Mouse (Mus musculus) 416B (cell line): ENCODE measurements at regions not wholly inside any gene's neighbourhood (a gene's known extent, or its start where the extent isn't known, plus 50 kb on each side); places are given as distances from the start of the nearest gene placed in this dataset.
A peak's percentile ranks its signal among the peaks of the same experiment; 100 is the strongest.
"Not testable (repeated sequence)": the region's sequence is repeated elsewhere in the genome, so short reads cannot be mapped to it uniquely, and the experiment has no call there.

Experiments used
- DNase-seq: peaks from one replicate; pipeline ENCODE4 v3.0.0; 2011; ENCODE audit warnings: low read depth

DNA sequence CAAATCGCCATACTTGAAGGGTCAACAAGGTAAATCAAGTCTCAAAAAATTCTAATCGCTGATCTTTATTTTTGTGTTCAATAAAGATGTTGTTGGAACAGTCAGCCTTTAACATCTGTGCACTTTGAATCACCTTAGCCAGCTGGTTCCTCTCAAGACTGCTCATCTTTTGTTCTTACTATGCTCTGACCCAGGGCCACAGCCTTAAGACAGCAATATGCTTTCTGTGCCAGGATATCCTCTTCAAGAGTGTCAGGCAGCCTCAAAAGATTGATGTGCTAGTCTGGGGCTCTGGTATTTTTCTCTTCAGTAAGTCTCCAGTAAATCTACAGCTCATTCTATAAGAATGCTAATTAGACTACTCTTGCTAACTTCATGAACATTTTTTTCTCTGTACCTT lies 199.9 kb downstream of the Dph6 start:
- no peak for DNase-seq

GRCm38 (mm10) chr2:114450185-114450584 lies 204.6 kb downstream of the Dph6 start:
- DNase-seq = no peak

GRCm38 (mm10) chr2:114443801-114444200 lies 211.0 kb downstream of the Dph6 start:
- peak; percentile 17 for DNase-seq

- no peak for DNase-seq
Measured at GRCm38 (mm10) chr2:114440943-114441342, 213.8 kb downstream of the Dph6 start.

- peak; percentile 36 for DNase-seq
Measured at GRCm38 (mm10) chr2:114439668-114440067, 215.1 kb downstream of the Dph6 start.

DNA sequence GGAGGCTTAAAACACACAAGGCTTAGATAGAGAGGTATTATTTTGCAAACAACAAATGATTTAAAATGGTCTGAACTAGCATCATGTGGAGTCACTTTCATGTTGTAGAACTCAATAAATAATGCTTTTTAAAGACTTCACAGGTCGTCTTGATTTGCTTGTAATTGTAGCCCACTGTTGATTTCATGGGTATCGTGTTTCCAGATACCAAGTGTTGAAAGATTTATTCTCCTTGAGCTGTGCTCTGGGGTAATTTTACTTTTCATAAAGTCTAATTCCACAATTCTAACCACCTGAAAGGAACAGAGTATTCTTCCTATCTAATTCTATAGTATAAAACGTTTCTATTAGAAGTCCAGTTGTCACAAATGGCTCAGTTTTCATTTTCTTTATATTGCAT lies 216.7 kb downstream of the Dph6 start:
- DNase-seq = no peak

DNA sequence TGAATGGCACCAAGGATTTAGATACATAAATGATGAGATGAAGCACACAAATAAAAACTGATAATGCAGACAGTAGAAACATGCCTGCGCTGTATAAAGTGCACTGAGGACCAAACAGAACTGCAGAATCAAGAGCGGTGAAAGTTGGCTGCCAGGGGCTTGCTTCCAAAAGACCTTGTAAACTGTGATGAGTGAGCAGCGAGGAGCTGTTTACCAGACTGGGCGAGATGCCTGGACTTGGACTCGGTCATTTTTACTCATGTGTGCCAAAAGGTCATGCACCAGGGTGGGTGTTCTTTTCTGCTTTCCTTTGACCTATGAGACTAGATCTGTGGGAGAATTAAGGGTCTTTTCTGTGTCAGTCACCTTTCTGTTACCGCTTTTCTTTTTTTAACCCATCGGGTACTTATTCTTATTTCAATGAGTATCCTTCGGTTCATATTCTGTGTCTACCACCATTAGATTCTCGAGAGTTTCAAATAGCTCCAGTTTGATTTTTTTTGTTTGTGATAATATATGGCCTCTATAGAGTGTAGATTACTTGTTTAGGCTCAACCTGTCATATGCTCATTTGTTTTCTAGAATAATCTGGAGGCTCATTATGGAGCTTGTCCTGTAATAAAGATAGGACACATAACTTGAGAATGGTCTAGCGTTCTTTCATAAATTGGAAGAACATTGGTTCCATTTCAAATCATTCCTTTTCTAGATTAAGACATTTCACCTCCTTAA lies 226.3 kb upstream of the Zfp770 start:
- no peak for DNase-seq

GRCm38 (mm10) chr2:114419346-114419745 lies 218.1 kb upstream of the Zfp770 start:
- DNase-seq = no peak

DNA sequence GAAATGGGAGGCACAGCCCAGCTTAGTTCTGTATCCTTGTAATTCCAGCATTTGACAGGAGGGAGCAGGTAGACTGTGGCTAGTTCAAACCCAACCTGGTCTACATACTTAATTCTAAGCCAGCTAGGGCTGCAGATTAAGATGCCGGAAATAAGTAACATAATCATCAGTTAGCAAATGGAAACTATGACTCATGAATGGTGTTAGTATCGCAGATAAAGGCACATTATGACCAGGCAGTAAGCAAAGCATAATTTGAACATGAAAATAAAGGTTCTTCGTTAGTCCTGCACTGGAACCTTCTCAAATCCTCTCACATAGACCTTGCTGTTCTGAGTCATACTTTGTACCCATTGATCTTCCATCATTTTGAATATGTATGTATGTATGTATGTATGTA lies 211.7 kb upstream of the Zfp770 start:
- peak; percentile 38 for DNase-seq

DNA sequence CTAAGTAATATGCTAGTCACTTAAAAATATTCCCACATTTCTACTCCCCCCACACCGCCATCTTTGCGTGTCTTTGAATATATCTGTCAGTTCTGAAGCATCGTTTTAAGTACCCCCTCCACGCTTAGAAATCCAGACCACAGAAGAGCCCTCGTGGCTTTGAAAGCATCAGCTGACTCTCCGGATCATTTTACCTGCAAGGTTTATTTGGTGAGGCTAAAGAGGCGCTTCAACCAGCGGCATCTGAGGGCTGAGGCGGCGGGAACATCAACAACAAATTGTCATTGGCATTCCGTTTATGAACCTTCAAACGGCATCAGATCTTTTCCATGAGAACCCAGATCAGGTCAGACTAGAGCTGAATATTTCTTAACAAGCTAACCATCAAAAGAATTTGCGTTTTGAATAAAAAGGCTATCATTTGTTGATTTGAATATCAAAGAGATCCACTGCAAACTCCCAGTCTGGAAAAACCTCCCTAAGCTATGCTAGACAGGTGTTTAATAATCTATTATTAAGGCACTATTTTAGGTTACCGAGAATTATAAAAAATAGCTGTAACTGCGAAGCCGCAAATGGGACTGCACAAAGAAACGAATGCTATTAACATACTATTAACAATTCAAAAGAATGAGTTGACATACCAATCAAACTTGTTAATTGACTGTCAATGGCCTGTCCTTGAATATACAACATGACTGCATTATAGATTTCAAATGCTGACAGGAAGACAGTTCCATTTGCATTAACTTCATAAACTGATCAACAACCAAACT lies 210.9 kb upstream of the Zfp770 start:
- no peak for DNase-seq

DNA sequence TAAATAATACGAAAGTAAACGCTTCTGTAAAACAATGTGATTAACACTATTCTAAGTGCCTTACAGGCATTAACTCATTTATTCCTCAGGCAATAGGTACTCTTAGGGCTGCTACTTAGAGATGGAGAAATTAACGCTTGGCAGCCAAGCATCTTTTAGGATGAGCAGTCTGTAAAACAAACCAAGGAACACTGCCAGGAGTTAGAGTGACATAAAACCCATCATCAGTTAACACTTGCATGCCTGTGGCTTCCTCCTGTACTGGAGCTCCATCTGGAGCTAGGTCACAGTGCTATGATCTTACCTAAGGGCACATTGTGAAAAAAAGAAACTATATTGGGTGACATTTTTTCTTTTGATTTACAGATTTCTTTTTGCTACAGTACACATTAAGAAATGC lies 209.4 kb upstream of the Zfp770 start:
- DNase-seq = no peak

DNA sequence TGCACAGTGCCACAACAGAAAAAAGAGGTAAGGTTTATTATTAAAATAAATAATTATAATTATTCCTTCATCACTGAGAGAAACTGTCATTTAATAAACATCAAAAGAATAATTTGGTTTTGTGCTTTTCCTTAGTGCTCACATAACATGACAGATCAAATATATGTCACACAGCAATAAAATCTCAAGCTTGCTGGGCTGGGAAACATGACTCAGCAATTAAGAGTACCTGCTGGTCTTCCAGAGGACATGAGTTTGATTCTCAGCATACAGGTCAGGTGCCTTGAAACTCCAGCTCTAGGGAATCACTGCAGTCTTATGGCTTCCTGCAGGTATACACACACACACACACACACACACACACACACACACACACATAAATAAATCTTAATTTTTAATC lies 208.3 kb upstream of the Zfp770 start:
- no peak for DNase-seq

DNA sequence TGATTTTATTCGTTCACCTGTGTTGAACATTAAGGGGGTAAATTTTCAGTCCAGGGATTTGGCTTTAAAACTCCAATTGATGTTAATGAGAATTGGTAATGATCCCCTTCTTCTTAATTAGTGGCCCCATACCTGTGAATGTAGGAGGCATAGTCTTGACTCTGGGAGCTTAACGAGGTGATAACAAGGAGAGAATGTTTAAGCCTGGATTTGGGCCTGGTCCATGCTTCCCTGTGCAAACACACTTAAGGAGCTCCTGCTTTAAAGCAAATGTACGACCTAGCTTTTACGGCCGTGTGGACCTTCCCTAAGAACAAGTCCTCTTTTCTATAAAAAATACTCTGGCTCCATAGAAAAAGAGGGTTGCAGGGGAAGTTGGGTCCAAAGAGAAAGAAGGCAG lies 206.1 kb upstream of the Zfp770 start:
- no peak for DNase-seq

DNA sequence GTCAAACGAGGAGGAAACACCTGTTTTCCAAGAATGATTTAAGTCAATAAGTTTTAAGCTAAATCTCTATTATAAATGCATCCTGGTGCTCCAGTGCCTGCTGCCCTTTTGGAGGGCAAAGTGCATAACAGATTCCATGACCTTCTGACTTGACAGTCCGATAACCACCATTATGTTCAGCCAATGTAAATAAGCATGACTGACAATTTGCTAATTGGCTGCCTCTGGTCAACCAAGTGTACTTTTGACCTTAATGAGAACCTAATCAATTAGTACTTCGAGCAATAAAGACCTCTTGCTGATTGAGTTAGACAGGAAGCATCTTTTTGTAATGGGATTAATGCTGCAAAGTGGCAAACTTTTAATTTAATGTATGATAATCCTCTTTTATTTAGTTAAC lies 183.3 kb upstream of the Zfp770 start:
- DNase-seq = no peak

DNA sequence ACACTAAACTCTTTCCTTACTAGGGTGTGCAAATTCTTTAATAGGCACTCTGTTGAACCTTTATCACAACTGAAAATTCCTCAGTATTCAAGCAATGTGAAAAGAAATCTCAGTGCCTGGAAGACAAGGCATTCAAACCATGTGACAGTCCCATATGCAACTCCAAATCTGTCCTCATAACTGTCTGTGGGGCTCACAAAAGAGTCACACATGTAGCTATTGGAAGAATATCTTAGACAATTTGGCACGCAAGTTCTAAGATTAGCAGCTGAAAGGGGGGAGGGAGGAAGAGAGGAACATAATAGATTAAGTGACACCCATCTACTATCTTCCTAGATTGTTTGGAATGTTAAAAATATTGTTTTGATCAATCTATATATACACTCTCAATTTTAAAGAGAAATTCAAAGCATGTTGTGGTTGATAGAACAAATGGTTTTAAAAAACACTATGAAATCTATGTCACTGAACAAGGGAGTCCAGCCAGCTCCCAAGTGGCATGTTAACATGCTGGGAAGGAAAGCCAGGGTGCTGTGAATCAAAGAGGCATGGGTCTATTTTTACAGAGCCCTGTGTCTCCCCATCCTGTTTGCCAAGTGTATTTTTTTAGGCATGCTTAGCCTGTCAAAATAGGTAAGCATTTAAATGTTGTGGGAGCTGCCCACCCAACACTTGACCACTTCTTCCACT lies 177.7 kb upstream of the Zfp770 start:
- DNase-seq = no peak

GRCm38 (mm10) chr2:114373476-114373875 lies 172.2 kb upstream of the Zfp770 start:
- DNase-seq = no peak

DNA sequence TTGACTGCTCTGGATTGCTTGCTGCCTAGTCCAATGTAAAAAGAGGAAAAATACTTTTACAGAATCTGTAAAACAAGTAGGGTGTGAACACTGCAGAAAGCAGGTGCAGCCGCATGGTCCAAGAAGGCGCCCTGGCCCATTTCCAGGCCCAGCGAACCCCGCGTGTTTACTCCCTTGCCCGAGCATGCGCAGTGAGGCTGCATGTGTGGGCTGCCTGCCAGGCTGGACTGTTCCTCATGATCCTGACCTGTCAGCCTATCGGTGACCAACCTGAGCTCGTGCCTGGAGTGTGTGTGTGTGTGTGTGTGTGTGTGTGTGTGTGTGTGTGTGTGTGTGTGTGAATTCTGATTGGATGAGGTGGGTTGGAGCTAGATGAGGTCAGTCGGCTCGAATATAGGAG lies 152.6 kb upstream of the Zfp770 start:
- not testable (repeated sequence) for DNase-seq

GRCm38 (mm10) chr2:114340578-114341293 lies 139.5 kb upstream of the Zfp770 start:
- no peak for DNase-seq

- no peak for DNase-seq
Measured at GRCm38 (mm10) chr2:114301746-114302145, 100.5 kb upstream of the Zfp770 start.

GRCm38 (mm10) chr2:114295110-114295509 lies 93.8 kb upstream of the Zfp770 start:
- no peak for DNase-seq

DNA sequence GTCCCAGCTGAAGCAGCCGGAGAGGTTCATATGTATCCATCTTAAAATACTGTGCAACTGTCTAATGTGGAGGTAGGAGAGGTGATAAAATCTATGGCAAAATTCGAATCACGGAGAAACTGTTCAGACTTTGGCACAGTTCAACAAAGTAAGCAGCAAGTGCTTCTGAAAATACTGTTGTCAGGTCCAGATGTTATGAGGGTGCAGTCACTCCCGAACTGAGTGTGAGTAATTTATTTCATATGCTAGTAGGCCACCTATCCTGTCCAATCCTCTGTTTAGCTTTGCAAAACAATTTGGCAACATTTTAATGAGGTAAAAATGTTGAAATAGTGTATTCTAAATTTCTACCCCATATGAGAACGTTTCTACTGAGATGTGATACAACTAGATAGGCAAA lies 90.1 kb upstream of the Zfp770 start:
- DNase-seq = no peak

- no peak for DNase-seq
Measured at GRCm38 (mm10) chr2:114275536-114275935, 74.3 kb upstream of the Zfp770 start.
